Mouse (Mus musculus) kidney, adult 18-20 months (tissue): ENCODE results near the gene Ybx2.
A peak's percentile ranks its signal among the peaks of the same experiment; 100 is the strongest.
"Not testable (repeated sequence)": the region's sequence is repeated elsewhere in the genome, so short reads cannot be mapped to it uniquely, and the experiment has no call there.

Experiments used
- DNase-seq: peaks from one replicate; pipeline ENCODE4 v3.0.0; 2021

Ybx2 gene

DNA sequence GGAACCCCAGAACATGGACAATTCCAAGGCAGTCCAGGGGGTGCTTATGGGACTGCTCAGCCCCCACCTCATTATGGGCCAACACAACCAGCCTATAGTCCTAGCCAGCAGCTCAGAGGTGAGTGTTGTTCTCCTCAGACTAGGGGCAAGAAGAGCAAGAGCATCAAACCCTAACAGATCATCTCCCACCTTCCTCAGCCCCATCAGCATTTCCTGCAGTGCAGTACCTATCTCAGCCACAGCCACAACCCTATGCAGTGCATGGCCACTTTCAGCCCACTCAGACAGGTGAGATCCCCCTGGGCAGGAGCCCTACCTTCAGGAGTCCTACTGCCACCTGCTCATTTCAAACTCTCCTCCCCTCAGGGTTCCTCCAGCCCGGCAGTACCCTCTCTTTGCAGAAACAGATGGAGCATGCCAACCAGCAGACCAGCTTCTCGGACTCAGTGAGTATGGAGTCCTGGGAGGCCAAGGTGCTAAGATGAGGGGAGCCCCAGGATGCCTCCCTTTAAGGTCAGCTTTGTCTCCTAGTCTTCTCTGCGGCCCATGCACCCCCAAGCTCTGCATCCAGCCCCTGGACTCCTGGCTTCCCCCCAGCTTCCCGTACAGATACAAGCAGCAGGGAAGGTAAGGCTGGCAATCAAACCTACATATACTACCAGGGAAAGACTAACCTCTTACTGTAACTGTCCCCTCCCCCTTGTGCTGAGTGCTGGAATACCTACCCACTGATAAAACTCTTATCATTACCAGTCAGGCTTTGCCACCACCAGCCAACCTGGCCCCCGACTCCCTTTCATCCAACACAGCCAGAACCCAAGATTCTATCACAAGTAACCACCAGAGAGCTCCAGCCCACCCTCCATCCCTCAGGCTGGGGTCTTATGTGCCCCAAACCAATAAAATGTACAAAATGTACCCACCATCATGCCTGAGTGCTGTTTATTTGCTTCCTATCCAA, 19.6 kb upstream of the Ybx2 start:
- no peak for DNase-seq

DNA sequence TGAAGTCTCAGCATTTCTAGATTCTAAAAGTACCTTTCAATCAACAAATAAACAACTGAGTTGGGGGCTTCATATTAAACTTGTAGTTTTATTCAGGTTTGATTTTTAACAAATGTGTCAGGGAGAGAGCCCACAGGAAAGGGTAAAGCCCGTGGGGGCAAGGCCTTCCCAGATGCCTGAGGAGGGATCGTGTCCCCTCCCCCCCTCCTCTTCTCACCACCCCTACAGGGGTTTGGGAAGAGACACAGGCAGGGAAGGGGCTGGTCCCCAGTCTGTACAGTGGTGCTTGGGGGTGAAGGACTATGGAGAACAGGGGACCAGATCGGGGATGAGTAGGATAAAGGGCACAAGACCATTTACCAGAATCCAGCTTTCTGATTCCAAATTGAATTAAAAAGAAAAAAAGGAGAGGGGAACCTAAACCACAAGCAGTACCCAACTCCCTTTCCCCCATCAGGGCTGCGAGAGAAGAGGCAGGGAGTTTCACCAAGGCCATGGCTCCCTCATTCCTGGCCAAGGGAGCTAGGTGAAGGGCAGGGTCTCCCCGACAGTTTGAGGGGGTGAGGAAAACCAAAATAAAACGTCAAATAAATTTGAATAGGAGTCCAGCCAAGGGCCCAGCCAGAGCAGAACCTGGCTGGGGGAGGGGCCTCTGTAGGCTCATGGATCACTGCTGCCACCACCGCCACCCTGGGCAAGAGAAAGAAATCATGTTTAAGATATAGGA, 18.8 kb upstream of the Ybx2 start:
- DNase-seq, result not testable (repeated sequence)

DNA sequence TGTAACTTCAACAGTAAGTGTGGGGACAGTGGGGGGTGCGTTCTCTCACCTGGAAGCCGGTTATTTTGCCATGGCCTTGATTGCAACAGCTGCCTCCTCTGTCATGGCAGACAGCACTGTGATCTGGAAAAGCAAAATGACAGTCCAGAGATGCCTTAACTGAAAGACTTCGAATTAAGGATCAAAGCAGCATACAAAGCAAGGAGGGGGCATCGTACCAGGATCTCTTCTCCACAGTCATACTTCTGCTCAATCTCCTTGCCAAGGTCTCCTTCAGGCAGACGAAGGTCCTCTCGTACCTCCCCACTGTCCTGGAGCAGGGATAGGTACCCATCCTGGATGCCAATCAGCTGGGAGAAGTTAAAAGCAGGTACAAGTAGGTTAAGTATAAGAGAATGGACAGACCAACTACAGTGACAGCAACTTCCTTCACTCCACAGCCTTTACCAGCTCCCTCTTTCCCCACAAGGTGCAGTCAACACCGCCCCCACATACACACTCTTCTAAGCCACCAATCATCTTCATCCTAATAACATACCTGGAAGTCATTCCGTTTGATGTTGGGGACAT, 18.1 kb upstream of the Ybx2 start:
- no peak for DNase-seq

DNA sequence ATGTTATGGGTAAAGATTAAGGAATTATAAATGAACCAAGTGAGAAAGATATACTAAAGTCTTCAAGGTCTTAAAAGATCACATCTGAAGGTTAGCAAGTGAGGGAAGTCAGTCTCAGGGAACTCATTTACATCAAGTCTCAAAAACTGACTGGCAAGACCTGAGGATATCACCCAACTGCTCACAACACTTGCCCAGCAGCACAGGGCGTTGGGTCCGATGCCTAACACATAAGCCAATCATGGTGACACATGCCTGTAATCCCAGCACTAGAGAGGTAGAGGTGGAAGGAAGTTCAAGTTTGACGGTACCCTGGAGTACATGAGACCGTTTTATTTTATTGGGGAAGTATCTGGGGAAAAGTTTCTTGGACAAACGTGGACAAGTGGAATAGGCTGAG, 17.5 kb upstream of the Ybx2 start:
- no peak for DNase-seq

DNA sequence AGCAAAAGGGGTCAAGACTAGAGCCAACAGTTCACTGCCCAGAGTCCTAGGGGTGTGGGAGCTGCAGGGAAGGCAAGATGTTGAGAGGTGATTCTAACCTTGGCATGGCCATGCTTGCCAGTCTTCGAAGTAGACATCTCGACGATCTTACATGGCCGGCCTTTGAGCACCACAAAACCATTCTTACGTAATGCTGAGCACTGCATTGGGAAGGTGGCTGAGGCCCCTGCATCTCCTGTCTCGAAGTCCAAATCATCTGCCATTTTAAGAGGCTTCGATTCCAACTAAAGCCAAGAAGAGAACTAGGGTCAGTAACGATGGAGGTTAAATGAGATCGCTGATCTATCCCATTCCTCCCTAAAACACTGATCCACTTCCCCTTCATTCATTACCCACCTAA, 16.5 kb upstream of the Ybx2 start:
- DNase-seq, result no peak

DNA sequence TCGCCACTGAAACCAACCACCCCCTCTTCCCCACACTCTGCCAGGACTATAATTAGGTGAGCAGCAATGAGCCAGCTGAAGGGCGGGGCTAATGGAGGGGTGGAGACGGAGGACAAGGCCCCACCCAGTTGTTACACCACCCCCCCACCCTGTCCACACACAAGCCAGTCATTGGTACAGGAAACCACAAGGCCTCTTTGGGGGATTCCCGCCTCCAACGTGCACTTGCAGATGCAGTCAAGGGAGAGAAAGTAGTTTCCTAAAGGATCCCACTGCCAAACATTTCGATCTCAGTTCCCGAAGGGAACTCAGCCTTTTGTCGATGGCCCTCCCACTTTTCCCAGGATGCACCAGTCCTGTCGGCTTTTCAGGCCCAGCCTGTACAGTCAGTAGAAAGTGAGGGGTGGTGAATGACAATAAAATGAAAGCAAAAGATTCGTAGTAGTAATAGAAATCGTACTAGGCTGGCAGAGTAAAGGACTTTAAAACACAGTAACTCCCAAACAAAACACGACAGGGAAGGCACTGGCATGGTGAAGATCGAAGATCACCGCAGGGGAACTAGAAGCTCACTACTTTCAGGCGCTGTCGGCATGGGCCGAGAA, 15.8 kb upstream of the Ybx2 start:
- peak; percentile 88 for DNase-seq

DNA sequence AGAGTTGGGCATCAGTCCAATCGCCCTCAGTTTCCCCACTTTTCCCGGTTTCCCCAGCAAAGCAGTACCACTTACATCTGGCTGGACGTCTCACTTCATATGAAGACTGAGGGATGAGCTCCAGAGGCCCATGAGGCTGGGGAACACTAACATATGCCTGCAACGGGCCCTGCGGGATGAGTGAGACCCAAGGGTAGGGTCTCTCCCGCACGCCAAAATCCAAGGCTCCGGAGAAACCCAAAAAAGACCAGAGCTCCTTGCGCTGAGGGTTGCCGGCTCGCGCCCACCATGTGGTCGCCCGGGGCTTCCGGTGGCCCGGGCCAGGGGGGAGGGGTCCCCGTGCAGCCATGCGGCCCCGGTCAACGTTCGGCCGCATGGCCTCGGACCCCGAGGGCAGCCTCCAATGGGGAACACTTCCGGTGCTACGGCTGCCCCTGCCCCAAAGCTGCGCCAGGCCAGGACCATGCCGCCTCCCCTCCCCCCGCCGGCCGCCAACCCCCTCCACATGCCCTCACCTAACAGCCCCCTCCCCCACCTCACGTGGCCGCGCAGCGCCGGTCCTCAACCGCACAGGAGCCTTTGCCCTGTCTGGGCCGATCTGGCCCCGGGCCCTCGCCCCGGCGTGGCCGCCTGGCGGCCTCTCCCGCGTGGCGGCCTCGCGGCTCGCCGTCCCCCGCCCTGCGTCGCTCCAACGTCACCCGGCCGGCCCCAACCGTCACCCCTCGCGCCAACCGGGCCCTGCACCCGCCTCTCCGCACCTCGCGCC, 15.1 kb upstream of the Ybx2 start:
- DNase-seq, result peak; percentile 50

DNA sequence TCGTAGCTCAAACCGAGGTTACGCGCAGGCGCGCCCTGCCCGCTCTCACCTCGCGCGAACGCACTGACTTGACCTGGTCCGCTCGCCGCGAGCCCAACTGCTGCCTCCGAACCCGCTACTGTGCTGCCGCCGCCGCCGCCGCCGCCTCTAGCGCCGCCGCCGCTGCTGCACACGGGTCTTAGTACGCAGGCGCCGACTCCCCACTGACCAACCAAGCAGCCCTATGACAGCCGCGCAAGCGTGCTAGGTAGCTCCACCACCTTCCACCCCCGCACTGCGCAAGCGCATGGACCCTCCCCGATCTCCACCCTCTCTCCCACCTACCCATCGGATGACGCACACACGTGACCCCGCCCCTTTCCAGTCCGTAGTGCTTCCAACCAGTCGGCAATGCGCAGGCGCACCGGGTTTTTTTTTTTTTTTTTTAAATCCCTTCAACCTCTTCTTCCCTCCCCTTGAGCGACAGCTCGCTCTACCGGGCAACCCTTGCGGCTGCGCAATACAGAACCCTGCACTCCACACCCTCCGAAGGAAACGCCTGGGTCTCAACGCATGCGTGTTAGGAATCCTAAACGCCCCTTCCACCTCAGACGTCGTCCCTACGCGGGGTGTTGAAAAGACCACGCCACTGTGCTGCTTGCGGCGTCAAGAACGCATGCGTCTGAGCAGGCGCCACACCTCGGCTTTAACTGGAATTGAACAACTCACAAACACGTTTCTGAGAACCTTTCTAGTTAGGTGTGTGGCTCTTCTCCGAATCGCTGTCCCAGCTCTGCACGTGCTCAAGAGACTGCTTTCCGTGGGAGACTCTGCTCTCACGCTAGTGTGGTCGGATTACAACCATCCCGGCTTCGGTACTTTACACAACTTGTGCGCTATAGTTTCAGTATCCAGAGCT, 14.2 kb upstream of the Ybx2 start, which contains the start of gene Eif5a:
Eif5a (minus strand) TSS at position 845 of the 898 bp plus-strand sequence.
- DNase-seq, result peak; percentile 100

DNA sequence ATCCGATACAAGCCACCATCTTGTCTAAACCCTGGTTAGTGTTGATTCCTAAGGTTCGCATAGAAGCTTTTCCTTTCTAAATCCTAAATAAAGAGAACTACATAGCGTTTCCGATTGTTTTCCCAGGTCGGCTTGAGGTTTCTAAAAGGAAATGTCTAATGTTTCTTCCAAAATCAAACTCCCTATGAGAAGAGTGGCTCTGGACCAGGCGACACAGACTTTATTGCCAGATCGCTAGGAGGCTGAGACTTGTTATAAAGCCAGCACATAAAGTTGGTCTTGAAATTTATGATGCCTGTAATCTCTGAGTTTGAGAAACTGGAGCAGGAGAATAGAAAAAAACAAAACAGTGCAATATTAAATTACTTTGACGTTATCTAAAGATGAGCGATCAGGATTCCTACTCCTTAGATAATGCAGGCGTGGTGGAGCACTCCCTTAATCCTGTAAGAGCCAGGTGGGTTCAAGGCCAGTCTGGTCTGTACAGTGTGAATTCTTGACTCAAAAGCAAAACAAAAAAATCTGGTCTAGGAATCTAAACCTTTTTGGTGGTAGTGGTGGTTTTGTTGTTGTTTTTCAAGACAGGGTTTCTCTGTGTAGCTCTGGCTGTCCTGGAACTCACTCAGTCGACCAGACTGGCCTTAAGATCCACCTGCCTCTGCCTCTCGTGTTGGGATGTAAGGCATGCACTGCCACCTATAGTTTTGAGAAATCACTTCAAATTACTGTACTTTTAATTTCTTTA, 13.4 kb upstream of the Ybx2 start:
- DNase-seq, result no peak

DNA sequence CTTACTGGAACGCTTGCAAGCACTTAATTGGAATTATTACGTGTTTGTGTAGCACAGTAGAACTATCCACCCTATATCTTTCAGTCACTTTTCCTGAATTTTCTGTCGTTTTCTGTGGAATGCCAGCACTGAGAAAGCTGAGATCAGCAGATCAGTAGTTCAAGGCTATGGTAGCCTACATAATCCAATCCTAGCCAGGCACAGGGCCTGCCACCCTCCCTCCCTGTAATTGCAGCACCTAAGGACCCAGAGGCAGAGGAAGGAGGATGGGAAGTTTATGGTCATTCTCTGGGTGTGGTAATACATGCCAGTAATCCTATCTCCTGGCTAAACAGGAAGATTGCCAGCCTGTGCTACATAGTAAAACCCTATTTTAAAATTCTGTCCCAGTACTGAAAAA, 12.8 kb upstream of the Ybx2 start:
- no peak for DNase-seq

DNA sequence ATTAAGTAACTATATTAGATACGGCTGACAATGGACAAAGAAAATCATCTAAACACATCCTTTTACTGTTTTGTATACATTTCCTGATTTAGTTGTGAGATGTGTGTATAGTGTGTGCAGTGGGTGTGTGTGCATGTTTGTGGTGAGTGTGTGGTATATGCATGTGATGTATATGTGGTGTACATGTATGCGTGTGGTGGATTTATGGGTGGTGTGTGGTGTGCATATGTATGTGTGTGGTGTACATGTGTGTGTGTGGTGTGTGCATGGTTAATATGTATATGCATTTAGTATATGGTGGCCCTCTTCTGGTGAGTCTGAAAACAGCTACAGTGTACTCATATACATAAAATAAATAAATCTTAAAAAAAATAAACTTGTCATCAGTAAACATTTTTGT, 8.1 kb upstream of the Ybx2 start:
- DNase-seq, result no peak

DNA sequence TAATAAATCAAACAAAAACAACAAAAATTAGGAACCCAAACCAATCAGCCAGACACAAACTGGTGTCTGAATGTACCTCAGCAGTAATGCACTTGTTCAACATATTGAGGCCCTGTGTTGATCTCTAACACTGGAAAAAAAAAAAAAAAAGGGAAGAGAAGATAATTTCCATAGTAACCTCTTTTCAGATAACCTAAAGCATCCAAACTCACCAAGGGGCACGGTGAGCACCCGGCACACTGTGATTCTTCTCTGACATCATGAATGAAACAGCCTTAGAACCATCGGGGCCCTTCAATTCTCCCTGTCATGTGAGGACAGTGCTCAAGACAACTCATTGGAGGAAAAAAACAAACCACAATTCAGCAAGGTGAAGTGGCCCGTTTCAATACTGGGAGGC, 5.9 kb upstream of the Ybx2 start:
- DNase-seq, result no peak

DNA sequence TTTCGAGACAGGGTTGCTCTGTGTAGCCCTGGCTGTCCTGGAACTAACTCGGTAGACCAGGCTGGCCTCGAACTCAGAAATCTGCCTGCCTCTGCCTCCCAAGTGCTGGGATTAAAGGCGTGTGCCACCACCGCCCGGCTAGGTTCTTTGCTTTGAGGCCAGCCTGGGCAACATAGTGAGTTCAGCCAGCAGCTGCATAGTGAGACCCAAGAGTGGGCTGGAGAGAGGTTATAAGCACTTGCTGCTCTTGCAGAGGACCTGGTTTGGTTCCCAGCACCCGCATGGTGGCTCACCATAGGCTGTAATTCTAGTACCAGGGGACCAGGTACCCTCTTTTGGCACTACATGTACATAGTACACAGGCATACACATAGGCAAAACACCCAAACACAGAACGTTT, 5.4 kb upstream of the Ybx2 start:
- not testable (repeated sequence) for DNase-seq

DNA sequence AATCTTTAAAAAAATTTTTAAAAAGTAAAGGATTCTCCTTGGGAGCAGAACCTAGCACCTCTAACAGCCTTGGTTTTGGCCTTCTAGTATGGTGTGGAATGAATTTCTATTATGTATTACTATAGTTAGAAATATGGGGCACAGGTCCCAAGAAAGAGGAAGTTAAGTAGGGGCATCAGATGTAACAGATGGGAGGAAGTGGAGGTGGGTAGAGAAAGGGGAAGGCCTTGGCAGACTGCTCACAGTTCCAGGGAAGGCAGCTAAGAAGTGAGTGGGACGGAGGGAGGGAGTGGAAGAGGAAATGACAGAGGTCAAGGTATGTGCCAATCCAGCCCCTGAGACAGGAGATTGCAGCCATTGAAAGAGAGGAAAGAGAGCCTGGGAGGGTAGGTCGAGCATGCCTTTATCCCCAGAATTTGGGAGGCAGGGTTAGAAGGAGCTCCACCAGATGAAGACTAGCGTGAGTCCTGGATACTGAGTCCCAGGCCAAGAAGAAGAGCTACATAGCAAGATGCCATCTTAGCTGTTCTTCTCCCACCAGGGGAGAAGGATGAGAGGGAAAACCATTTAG, 4.5 kb upstream of the Ybx2 start:
- no peak for DNase-seq

DNA sequence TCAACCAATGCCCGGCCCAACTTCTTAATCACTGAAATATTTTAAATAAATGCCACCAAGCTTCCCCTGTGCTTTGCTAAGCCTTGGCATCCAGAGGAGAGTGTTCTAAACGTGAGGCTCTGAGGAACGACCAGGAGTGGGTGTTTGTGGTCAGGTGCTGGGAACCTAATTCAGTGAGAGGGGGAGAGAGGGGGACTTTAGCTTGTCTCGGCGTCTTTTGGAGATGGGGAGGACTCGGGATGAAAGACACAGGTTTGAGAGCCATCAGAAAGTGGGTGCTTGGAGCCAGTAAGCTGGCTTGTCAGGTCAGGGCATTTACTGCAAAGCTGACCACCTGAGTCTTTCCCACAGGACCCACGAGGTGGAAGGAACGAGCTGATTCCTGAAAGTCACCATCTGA, 3.8 kb upstream of the Ybx2 start:
- no peak for DNase-seq

DNA sequence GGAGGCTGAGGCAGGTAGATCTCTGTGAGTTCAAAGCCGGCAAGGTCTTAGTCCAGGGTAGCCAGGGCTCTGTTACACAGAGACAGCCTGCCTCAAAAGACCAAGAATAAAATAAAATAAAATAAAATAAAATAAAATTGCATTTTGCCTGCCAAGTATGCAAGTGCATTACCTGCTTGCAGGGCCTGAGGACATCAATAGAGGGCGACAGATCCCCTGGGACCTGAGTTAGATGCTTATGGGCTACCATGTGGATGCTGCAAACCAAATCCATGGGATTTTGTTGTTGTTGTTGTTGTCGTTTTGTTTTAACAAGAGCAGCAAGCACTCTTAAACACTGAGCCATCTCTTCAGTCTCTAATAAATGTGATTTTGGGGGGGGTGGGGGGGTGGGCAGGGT, 3.3 kb upstream of the Ybx2 start:
- no peak for DNase-seq

DNA sequence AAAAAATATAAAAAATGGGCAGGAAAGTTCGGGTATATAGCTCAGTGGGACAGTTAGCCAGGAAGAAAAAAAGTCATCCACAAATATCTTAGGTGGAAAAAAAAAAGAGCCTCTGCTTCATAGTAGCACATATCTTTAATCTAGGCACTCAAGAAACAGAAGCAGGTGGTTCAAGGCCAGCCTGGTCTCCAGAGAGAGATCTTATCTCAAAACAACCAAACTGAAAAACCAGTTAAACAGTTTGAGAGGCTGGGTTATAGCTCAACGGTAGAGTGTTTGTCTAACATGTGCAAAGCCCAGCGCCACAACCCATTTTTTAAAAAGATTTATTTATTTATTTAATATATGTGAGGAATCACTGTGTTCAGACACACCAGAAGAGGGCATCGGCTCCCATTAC, 2.5 kb upstream of the Ybx2 start:
- no peak for DNase-seq

DNA sequence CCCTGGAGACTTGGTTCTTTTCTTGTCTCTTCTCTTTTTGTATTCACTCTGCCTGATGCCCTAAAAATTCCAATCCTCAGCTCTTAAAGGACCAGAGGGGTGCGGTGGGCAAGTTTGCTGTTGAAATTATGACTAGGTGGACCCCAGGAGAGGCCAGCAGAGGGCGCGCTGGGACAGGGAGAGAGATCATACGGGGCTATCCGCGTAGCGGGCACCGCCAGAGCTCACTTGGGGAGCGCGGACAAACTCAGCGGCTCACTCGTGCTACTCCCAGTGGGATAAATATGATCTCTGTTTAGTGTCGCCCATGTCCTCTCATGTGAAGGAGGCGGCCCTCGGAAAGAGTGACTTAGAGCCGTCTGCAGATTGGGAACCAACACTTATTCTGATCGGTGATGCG, 1.4 kb upstream of the Ybx2 start:
- peak; percentile 93 for DNase-seq

DNA sequence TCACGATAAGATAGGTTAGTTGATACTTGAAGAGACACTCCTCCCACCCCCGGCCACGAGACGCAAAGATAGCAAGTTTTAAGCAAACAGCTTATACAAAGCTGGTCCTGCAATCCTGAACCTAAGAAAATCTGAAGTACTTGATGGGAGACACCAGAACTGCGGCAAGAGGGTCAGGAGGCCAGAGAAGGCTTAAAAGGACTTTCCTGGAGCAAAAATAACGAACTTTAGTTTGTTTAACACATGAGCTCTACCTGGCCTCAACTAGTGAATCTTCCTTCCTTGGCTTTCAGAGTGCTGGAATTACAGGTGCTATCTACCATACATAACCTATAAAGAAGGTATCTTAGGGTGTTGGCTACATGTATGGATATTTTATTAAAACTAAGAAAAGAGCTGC, 915 bp upstream of the Ybx2 start:
- DNase-seq, result no peak

DNA sequence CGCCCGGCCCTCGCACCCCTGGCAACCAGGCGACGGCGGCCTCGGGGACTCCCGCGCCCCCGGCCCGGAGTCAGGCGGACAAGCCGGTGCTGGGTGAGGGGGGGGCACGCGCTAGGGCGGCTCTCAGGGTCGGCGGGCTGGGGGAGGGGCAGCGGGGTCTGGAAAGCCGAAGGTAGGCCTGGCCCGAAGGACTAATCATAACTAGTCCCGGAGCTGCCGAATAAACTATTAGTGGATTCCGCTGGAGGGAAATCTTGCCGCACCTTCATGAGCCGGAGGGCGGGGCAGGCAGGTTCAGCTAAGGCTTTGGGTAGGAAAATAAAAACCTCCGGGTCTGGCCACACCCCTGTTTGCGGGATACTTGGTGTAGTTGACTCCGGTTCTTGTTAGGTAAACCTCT, 560 bp downstream of the Ybx2 start:
- DNase-seq, result peak; percentile 48
